Mouse (Mus musculus) neural tube, embryonic 12.5 days (tissue): ENCODE data around the gene Snap25. TPM values are rescaled to one million over a fixed set of nuclear protein-coding genes. Genes with fewer than 3 reads are reported as not detected.

Source experiments
- ATAC-seq: fragments of 200-750 bp; cut with Nextera tagmentation; 2 replicates; pipeline ENCODE4 v1.8.0; 2017; ENCODE audit warnings: low read depth, mild to moderate bottlenecking, moderate TSS enrichment, moderate library complexity; ENCODE audit not compliant: low FRiP score
- H3K27ac ChIP-seq: fragments of 300-500 bp; sonication (generic); 2 replicates; pipeline ENCODE4 v1.5.1; 2016
- H3K27me3 ChIP-seq: fragments of 300-500 bp; sonication (generic); replicated peaks from 2 replicates; pipeline ENCODE4 v1.6.1; 2016; ENCODE audit warnings: mild to moderate bottlenecking
- H3K36me3 ChIP-seq: fragments of 300-500 bp; sonication (generic); 2 replicates; pipeline ENCODE4 v1.6.1; 2016; ENCODE audit warnings: mild to moderate bottlenecking
- H3K4me1 ChIP-seq: fragments of 300-500 bp; sonication (generic); 2 replicates; pipeline ENCODE4 v1.6.1; 2016
- H3K4me2 ChIP-seq: fragments of 300-500 bp; sonication (generic); replicated peaks from 2 replicates; pipeline ENCODE4 v1.6.1; 2016; ENCODE audit warnings: mild to moderate bottlenecking
- H3K4me3 ChIP-seq: fragments of 300-500 bp; sonication (generic); 2 replicates; pipeline ENCODE4 v1.5.1; 2016
- H3K9ac ChIP-seq: fragments of 300-500 bp; sonication (generic); 2 replicates; pipeline ENCODE4 v1.6.1; 2016; ENCODE audit warnings: mild to moderate bottlenecking
- H3K9me3 ChIP-seq: fragments of 300-500 bp; sonication (generic); 2 replicates; pipeline ENCODE4 v1.6.1; 2016; ENCODE audit warnings: mild to moderate bottlenecking
- WGBS: fragments of 180-500 bp; shearing (Covaris S2); methylation state at CpG from one replicate; pipeline ENCODE4 v1.1.7; 2016; 5-methylcytosine and 5-hydroxymethylcytosine counted together
- polyA plus RNA-seq: library from polyadenylated mRNA; unstranded; fragments of >200 nt; fragmentation: Nextera tagmentation; extraction: Ambion mirVana; gene quantifications from 2 replicates; pipeline ENCODE4 v1.2.1, GENCODE M21; 2016

Snap25 gene
- polyA plus RNA-seq, 1 experiment from 2014 or later, result 90.8 TPM

DNA sequence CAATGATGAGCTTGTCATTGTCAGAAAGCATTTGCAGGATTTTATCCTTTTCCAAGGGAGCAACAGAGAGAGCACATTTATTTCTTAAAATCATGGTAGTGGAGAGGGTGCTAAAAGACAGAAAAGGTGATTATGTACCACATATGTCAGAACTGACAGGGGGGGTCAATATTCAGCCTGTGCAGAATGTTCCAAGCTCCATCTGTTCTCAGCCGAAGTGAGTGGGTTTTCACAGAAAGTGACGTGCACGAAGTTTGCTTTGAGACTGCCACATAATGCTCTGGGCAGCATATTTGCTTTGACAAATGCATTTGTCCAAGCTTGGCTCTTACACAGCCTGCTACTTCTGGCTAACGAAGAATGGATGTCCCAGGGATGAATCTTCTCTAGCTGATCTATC lies 71.1 kb downstream of the Snap25 start:
- H3K4me1 ChIP-seq, result no peaks in the 10 kb centered on the region
- H3K9me3 ChIP-seq, result no peaks in the 10 kb centered on the region
- no peak overlapping the region for H3K4me3 ChIP-seq
- H3K36me3 ChIP-seq, result peaks cover 6% of the 10 kb centered on the region; the same call in 1 of the 2 replicates
- 89% methylated on average over 4 of the region's 4 CpGs for WGBS
- H3K27ac ChIP-seq, result no peak overlapping the region
- no peak overlapping the region for H3K9ac ChIP-seq
- H3K4me2 ChIP-seq, result no peak overlapping the region
- no peak for ATAC-seq
- H3K27me3 ChIP-seq, result no peaks in the 10 kb centered on the region

DNA sequence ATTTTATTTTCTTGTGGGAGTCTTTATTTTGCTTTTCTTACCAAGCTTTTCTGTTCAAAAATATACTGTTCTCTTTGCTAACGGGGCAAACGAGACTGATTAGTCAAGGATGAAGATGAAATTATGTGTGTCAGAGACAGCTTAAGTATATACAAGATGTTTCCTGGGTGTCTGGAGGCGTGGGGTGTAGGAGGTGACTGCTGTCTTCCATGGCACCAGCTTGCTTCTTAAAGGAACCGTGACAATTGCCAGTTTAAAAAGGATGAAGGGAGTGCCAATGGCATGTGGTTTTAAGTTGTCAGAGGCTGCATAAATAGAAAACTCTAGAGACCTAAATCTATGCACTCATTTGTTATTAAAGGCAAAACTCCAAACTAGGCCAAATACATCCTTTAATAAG lies 75.1 kb downstream of the Snap25 start:
- no peaks in the 10 kb centered on the region for H3K9me3 ChIP-seq
- no peaks in the 10 kb centered on the region for H3K4me1 ChIP-seq
- WGBS, result 70% methylated on average over 4 of the region's 4 CpGs
- H3K36me3 ChIP-seq, result no peaks in the 10 kb centered on the region
- no peak for ATAC-seq
- H3K4me3 ChIP-seq, result no peak overlapping the region
- no peak overlapping the region for H3K27ac ChIP-seq
- H3K4me2 ChIP-seq, result no peak overlapping the region
- no peak overlapping the region for H3K9ac ChIP-seq
- no peaks in the 10 kb centered on the region for H3K27me3 ChIP-seq

DNA sequence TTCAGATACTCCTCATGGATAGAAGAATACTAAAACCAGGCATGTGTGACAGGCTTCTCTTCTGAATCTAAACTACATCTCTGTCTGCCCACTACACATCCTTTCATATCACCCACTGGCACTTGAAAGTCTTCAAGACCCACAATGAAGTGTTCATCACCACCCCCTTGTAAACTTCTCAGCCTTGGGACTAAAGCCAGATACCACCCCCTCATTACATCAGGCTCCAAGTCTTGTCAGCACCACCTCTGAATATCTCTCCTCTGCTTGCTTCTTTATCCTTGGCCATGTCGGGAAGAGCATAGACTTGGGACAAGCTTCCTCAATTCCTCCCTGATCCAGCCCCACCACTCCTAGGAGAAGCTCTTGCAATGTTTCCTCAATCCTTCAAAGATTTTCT lies 83.3 kb downstream of the Snap25 start:
- Histone ChIP-seq H3K9ac (no peak overlapping the region), H3K36me3 (no peaks in the 10 kb centered on the region), H3K4me3 (no peak overlapping the region), H3K4me1 (no peaks in the 10 kb centered on the region), H3K9me3 (no peaks in the 10 kb centered on the region), H3K4me2 (no peak overlapping the region), H3K27ac (no peak overlapping the region), H3K27me3 (no peaks in the 10 kb centered on the region)
- no peak for ATAC-seq
- 96% methylated on average over 1 of the region's 1 CpGs for WGBS

DNA sequence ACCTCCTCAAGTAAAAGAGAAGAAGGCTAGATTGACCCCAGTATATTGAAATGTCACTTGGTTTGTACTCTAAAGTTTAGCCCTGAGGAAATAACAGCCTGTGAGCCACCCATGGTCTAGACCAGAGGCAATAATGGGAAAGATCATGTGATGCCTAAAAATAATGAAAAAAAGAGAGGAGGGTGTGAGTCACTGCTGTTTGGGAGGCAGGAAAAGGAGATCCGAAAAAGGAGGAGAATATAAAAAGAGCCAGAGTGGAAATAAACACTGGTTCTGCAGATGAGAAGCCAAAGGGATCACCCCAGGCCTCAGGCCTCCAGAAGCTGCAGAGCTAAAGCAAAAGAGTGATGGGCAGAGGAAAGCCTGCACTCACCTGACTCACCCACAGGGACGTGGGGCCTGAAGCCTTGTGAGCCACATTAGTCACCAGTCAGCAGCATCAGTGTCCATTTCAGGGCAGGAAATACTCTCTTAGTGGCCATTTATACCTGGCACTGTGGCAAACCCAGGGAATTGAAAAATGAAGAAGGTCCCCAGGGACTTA lies 85.7 kb downstream of the Snap25 start:
- WGBS, result 76% methylated on average over 2 of the region's 2 CpGs
- Histone ChIP-seq H3K27ac (no peak overlapping the region), H3K9ac (no peak overlapping the region), H3K36me3 (no peaks in the 10 kb centered on the region), H3K4me2 (no peak overlapping the region), H3K4me1 (no peaks in the 10 kb centered on the region), H3K4me3 (no peak overlapping the region), H3K9me3 (no peaks in the 10 kb centered on the region), H3K27me3 (no peaks in the 10 kb centered on the region)
- no peak for ATAC-seq

DNA sequence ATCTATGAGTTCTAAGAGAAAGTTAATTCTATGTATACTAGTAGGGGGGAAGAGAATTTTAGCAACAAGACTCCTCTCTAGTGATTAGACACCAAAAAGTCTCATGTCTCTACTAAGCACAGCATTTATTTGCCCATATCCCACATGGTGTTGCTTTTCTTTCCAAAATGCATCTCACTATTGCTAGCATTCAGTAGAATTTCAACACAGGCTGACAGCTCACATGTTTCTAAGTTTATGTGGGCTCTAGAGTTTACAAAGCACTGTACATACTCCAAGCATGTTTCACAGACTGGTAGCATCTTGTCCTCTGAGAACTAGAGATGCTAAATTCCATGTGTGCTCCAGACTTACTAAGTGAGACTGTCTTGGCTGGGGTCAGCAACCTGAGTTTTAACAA lies 87.8 kb downstream of the Snap25 start:
- ATAC-seq, result no peak
- Histone ChIP-seq H3K27ac (no peak overlapping the region), H3K9me3 (no peaks in the 10 kb centered on the region), H3K4me3 (no peak overlapping the region), H3K4me1 (no peaks in the 10 kb centered on the region), H3K27me3 (no peaks in the 10 kb centered on the region), H3K4me2 (no peak overlapping the region), H3K36me3 (no peaks in the 10 kb centered on the region), H3K9ac (no peak overlapping the region)

DNA sequence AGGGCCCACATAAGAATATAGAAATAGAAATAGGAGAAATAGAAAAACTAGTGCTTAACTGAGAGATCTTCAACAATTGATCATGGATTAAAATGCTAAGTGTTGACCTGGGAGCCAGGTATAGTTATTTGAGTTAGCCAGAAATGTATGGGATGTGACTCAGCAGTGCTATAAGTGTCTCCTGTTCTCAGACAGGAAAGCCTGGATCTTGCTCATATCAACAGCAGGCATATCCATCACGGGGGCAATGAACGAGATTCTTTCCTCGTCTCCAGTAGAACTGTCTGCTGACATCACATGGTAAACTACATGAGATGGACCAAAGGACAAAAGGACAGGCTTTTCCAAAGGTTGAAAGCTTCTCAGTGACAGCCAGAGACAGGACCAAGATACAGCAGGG lies 88.8 kb downstream of the Snap25 start:
- Histone ChIP-seq H3K4me2 (no peak overlapping the region), H3K4me1 (no peaks in the 10 kb centered on the region), H3K36me3 (no peaks in the 10 kb centered on the region), H3K27ac (no peak overlapping the region), H3K9me3 (no peaks in the 10 kb centered on the region), H3K9ac (no peak overlapping the region), H3K27me3 (no peaks in the 10 kb centered on the region), H3K4me3 (no peak overlapping the region)
- no peak for ATAC-seq
- 92% methylated on average over 3 of the region's 3 CpGs for WGBS

DNA sequence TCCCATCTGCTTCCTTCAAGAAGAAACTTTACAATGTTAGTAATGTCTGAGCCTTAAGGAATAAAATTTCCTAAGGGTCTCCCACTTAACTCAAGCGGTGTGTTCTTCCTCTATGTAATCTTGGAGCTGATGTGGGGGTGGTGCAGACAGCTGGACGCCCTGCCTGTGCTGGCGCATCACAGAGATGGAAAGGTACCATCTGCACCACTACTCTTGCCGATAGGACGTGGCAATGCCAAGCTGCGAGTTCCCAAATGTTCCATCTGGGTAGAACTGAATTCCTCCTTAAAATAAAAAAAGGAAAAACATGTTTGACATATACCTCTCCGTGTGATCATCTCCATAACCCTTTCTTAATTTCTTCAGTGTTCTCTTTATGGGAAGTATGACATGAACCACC lies 89.9 kb downstream of the Snap25 start:
- no peaks in the 10 kb centered on the region for H3K27me3 ChIP-seq
- H3K9me3 ChIP-seq, result no peaks in the 10 kb centered on the region
- no peaks in the 10 kb centered on the region for H3K4me1 ChIP-seq
- H3K9ac ChIP-seq, result no peak overlapping the region
- no peak for ATAC-seq
- WGBS, result 91% methylated on average over 7 of the region's 7 CpGs
- H3K4me2 ChIP-seq, result no peak overlapping the region
- H3K4me3 ChIP-seq, result no peak overlapping the region
- H3K36me3 ChIP-seq, result no peaks in the 10 kb centered on the region
- H3K27ac ChIP-seq, result no peak overlapping the region

DNA sequence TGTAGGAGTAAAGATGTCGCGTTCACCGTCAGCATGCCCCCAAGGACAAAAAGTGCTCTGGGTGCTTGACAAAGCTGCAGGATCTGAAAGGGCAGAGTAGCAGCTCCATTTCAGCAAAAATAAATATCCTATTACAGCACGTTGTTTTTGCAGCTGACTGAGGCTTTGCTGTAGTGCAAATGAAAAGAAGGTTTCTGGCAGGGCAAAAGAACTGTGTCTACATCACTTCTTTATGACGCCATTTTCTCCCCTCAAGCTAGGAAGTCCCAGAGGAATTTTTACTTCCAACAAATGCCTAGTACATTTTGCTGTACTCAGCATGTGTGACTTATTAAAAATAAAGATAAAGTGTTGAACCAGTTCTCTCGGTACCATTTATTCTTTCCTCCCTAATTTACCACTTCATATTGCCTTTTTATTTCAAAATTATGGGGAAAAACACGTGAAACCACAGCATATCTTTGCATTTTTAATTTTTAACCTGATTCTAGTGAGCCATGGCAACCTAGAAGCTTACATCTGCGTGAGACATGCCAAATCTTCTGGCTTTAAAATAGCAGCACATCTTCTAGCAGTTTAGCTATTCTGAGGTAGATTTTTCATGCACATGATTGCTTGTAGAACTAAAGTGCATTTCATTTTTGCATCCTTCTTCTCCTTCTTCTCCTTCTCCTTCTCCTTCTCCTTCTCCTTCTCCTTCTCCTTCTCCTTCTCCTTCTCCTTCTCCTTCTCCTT lies 94.9 kb downstream of the Snap25 start:
- Histone ChIP-seq H3K27ac (no peak overlapping the region), H3K4me2 (no peak overlapping the region), H3K36me3 (no peaks in the 10 kb centered on the region), H3K4me3 (no peak overlapping the region), H3K4me1 (no peaks in the 10 kb centered on the region), H3K9ac (no peak overlapping the region), H3K9me3 (no peaks in the 10 kb centered on the region), H3K27me3 (no peaks in the 10 kb centered on the region)
- WGBS, result 78% methylated on average over 8 of the region's 8 CpGs
- ATAC-seq, result no peak

DNA sequence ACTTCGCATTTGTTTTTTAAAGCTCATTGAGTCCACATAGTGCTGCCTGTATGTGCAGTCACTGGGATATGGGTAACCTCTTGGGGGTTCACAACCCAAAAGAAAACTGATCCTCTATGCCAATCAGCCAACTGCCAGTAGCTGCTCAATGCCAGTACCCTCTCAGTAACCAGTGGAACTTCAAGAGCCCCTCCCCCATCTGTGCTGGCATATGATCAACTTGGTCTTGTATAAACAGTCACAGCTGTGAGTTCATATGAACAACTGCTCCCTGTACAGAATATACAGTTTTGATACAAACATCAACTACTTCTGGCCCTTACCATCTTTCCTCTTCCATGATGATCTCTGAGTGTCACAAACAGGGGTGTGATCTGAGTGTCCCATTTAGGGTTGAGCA lies 98.1 kb downstream of the Snap25 start:
- WGBS, result 89% methylated on average over 1 of the region's 1 CpGs
- H3K4me3 ChIP-seq, result no peak overlapping the region
- no peaks in the 10 kb centered on the region for H3K36me3 ChIP-seq
- H3K4me2 ChIP-seq, result no peak overlapping the region
- no peak overlapping the region for H3K27ac ChIP-seq
- no peaks in the 10 kb centered on the region for H3K9me3 ChIP-seq
- no peaks in the 10 kb centered on the region for H3K4me1 ChIP-seq
- no peaks in the 10 kb centered on the region for H3K27me3 ChIP-seq
- no peak overlapping the region for H3K9ac ChIP-seq
- no peak for ATAC-seq

DNA sequence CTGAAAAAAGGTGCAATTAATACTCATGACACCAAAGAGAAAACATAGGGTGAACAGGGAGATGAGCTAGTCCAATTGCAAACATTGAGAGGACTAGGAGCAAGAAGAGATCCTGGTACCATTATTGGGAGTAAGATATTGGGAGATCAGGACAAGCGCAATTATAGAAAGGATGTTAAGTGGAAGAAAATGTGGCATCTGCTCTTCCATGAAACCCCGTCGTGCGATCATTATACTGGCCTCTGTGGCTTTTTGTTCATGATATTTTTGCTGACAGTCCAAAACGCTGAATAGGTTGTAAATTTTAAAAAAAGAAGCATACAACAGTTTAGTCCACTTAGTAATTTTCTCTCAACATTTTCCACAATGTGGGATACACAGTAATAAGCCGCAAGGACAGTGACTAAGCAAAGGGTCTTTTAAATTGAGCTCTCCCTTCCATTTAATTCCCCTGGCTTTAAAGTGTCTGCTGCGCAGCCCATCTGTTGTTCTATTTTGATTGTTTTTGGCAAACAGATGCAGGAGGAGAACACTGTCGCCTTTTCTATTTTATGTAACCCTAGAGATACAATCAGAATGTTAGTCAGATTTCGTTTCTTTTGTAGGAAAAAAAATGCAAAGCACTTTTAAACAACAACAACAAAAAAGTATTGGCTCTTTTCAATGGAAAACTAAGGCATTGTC lies 103.6 kb downstream of the Snap25 start:
- WGBS, result 78% methylated on average over 9 of the region's 9 CpGs
- Histone ChIP-seq H3K9ac (no peak overlapping the region), H3K4me1 (no peaks in the 10 kb centered on the region), H3K36me3 (no peaks in the 10 kb centered on the region), H3K9me3 (no peaks in the 10 kb centered on the region), H3K4me3 (no peak overlapping the region), H3K4me2 (no peak overlapping the region), H3K27me3 (no peaks in the 10 kb centered on the region), H3K27ac (no peak overlapping the region)
- no peak for ATAC-seq

DNA sequence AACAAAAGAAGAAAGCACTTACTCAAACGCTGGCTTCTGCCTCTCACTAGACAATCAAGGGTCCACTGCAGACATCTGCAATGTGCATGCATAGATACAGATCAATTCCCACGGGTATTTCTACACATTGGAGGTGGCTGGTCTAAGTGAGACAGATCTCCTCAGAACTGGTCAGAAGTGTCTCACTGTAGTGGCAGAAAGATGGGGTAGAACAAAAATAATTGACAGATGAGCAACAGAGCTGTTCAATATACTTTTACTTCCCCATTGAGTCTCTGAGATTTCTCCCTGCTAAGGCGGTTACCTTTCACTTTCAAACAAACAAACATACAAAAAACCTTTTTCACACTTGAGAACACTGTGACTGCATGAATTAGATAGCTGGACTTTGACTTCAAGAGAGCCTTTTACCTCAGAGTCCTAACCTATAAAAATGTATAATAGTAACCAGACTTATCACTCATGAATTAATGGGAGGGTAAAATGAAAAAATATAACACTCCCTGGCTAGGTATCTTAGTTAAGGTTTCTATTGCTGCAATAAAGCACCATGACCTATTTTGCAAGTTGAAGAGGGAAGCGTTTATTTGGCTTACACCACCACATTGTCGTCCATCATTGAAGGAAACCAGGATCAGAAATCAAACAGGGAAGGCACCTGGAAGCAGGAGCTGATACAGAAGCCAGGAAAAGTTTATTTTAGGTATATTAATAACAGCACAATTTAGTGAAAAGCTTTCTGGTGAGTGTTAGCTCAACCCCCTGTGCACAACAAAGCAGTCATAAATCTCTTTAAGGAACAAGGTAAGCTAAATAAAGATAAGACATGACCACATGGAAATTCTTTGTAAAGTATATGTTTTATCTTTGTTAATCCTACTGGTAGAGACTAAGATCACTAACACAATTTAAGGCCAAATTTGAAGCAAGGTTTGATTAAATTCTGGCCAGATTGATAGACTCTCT lies 110.8 kb downstream of the Snap25 start:
- no peak overlapping the region for H3K9ac ChIP-seq
- no peaks in the 10 kb centered on the region for H3K27me3 ChIP-seq
- no peaks in the 10 kb centered on the region for H3K36me3 ChIP-seq
- H3K27ac ChIP-seq, result no peak overlapping the region
- no peaks in the 10 kb centered on the region for H3K4me1 ChIP-seq
- H3K9me3 ChIP-seq, result no peaks in the 10 kb centered on the region
- ATAC-seq, result no peak
- H3K4me2 ChIP-seq, result no peak overlapping the region
- WGBS, result 61% methylated on average over 5 of the region's 5 CpGs
- no peak overlapping the region for H3K4me3 ChIP-seq

DNA sequence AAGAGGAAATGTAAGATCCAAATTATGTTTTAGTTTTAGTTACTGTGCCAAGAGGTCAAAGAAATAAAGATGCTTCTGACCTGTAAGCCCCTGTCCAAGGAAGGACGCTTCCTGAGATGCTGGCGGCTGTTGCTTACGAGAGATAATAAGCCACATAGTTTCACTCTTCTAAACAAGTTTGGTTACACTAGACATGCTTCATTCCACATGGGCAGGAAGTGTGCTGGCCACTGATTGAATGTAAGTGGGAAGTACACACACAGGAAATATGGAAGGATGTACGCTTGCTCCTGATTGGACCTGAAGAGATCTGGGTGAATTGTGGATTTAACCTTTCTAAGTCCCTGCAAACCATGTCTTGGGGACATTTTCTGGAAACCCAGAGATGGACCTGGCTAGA lies 114.4 kb downstream of the Snap25 start:
- WGBS, result 90% methylated on average over 4 of the region's 4 CpGs
- no peak for ATAC-seq
- H3K4me1 ChIP-seq, result no peaks in the 10 kb centered on the region

More for the DNA sequence above, 114.4 kb downstream of the Snap25 start:
- Histone ChIP-seq H3K4me3 (no peak overlapping the region), H3K9me3 (no peaks in the 10 kb centered on the region), H3K27ac (no peak overlapping the region), H3K36me3 (no peaks in the 10 kb centered on the region), H3K27me3 (no peaks in the 10 kb centered on the region), H3K9ac (no peak overlapping the region), H3K4me2 (no peak overlapping the region)
